Mouse (Mus musculus) heart, postnatal 14 days (tissue): ENCODE data around the gene Cox8a. TPM values are rescaled to one million over a fixed set of nuclear protein-coding genes. Genes with fewer than 3 reads are reported as not detected.

ENCODE experiments used
- DNase-seq, 2 experiments: peaks; one replicate each; pipeline ENCODE4 v3.0.0; 2021 to 2022
- intact Hi-C: fragments of 180-260 bp; cut with DNase I; formaldehyde crosslinking; loops from one replicate; pipeline ENCODE4 v1.15.1; 2025
- long read RNA-seq, 2 experiments: library from polyadenylated mRNA; stranded (forward); transcript quantifications; one replicate each; pipeline ENCODE4 v2.0.0; 2021
- total RNA-seq, 2 experiments: library from RNA; stranded (reverse); gene quantifications; 2 replicates each; pipeline ENCODE4 v1.2.3; 2021

The Cox8a gene
- total RNA-seq = 100 to 1,000 TPM; 545 to 557 TPM
- long read RNA-seq, experiment 1, transcript Cox8a-201 (2 exons, 550 nt) = major isoform, 395 of 403 reads
- long read RNA-seq, experiment 1, partial matches to known transcripts = 0 of 403 reads
- long read RNA-seq, experiment 1, other reads (novel, unspliced or antisense) = 8 of 403 reads
- long read RNA-seq, experiment 2, transcript Cox8a-201 (2 exons, 550 nt) = major isoform, 417 of 422 reads
- long read RNA-seq, experiment 2, partial matches to known transcripts = 0 of 422 reads
- long read RNA-seq, experiment 2, other reads (novel, unspliced or antisense) = 5 of 422 reads

- peak; percentile 94 to 96 for DNase-seq
- intact Hi-C loops = no loop called here
Observed at GRCm38 (mm10) chr19:7217162-7217925, at the start of gene Cox8a. Cox8a (minus strand) TSS chr19:7217616.

- DNase-seq = peak in 1 of 2 experiments; percentile 23
- intact Hi-C loops = loop anchor here (2.0 to 10.0 kb wide), 2 partner anchors 26 to 348 kb away; partner anchors contain the start of genes Hrasls5 and Naa40
Observed at GRCm38 (mm10) chr19:7266421-7266831, 49.0 kb upstream of the Cox8a start.

- intact Hi-C loops = loop anchor here (2.0 to 10.0 kb wide), 3 partner anchors 25 to 349 kb away; partner anchors contain the start of genes Hrasls5 and Naa40
- DNase-seq = peak in 1 of 2 experiments; percentile 28
Observed at GRCm38 (mm10) chr19:7265478-7266191, 48.2 kb upstream of the Cox8a start.

GRCm38 (mm10) chr19:7264766-7265331 is 47.4 kb upstream of the Cox8a start:
- intact Hi-C loops = loop anchor here (2.0 to 10.0 kb wide), 2 partner anchors 80 to 350 kb away; partner anchors contain the start of gene Hrasls5
- DNase-seq = peak; percentile 66 to 74

GRCm38 (mm10) chr19:7264088-7264765 is 46.8 kb upstream of the Cox8a start:
- peak; percentile 86 to 91 for DNase-seq
- intact Hi-C loops = loop anchor here (2.0 to 10.0 kb wide), 2 partner anchors 81 to 351 kb away; partner anchors contain the start of gene Hrasls5

GRCm38 (mm10) chr19:7262592-7262991 is 45.2 kb upstream of the Cox8a start:
- intact Hi-C loops = loop anchor here (10.0 kb wide), 1 partner anchor 352 kb away; the partner anchor contains the start of gene Hrasls5
- DNase-seq = no peak

GRCm38 (mm10) chr19:7261964-7262363 is 44.5 kb upstream of the Cox8a start:
- DNase-seq = no peak
- intact Hi-C loops = loop anchor here (10.0 kb wide), 1 partner anchor 353 kb away; the partner anchor contains the start of gene Hrasls5

GRCm38 (mm10) chr19:7261476-7261875 is 44.1 kb upstream of the Cox8a start:
- intact Hi-C loops = loop anchor here (10.0 kb wide), 1 partner anchor 353 kb away; the partner anchor contains the start of gene Hrasls5

GRCm38 (mm10) chr19:7257881-7258280 is 40.5 kb upstream of the Cox8a start:
- peak in 1 of 2 experiments; percentile 29 for DNase-seq
- intact Hi-C loops = no loop called here

More at GRCm38 (mm10) chr19:7261476-7261875, 44.1 kb upstream of the Cox8a start:
- no peak for DNase-seq

GRCm38 (mm10) chr19:7246021-7246420 is 28.6 kb upstream of the Cox8a start:
- DNase-seq = no peak
- intact Hi-C loops = no loop called here

- intact Hi-C loops = loop anchor here (2.0 kb wide), 1 partner anchor 26 kb away; the partner anchor contains the start of gene Rcor2
Observed at GRCm38 (mm10) chr19:7240782-7241690, 23.6 kb upstream of the Cox8a start, which contains the start of gene Naa40. Naa40 (minus strand) TSS chr19:7241183.

GRCm38 (mm10) chr19:7240291-7240690 is 22.9 kb upstream of the Cox8a start:
- intact Hi-C loops = loop anchor here (2.0 kb wide), 1 partner anchor 27 kb away; the partner anchor contains the start of gene Rcor2
- DNase-seq = no peak

More at GRCm38 (mm10) chr19:7240782-7241690, 23.6 kb upstream of the Cox8a start, which contains the start of gene Naa40:
- peak; percentile 96 to 97 for DNase-seq

GRCm38 (mm10) chr19:7239574-7239973 is 22.2 kb upstream of the Cox8a start:
- intact Hi-C loops = loop anchor here (5.0 kb wide), 1 partner anchor 103 kb away; the partner anchor contains the start of gene Mark2
- no peak for DNase-seq

- intact Hi-C loops = loop anchor here (2.0 to 5.0 kb wide), 2 partner anchors 106 to 182 kb away; partner anchors contain the start of gene Mark2
Observed at GRCm38 (mm10) chr19:7236742-7237141, 19.3 kb upstream of the Cox8a start.

GRCm38 (mm10) chr19:7236011-7236410 is 18.6 kb upstream of the Cox8a start:
- intact Hi-C loops = loop anchor here (2.0 to 5.0 kb wide), 2 partner anchors 106 to 183 kb away; partner anchors contain the start of gene Mark2
- DNase-seq = no peak

More at GRCm38 (mm10) chr19:7236742-7237141, 19.3 kb upstream of the Cox8a start:
- no peak for DNase-seq

- no peak for DNase-seq
- intact Hi-C loops = loop anchor here (2.0 to 5.0 kb wide), 2 partner anchors 107 to 201 kb away; partner anchors contain the start of gene Mark2
Observed at GRCm38 (mm10) chr19:7235461-7235860, 18.0 kb upstream of the Cox8a start.

GRCm38 (mm10) chr19:7234537-7235221 is 17.3 kb upstream of the Cox8a start:
- DNase-seq = peak; percentile 78 to 86
- intact Hi-C loops = loop anchor here (2.0 to 5.0 kb wide), 2 partner anchors 108 to 202 kb away; partner anchors contain the start of gene Mark2
